Mouse (Mus musculus): ENCODE data around the gene Mapkapk3. TPM values are rescaled to one million over a fixed set of nuclear protein-coding genes. Genes with fewer than 3 reads are reported as not detected.
A peak's percentile ranks its signal among the peaks of the same experiment; 100 is the strongest.

Gene Mapkapk3
- polyA plus RNA-seq, 1 experiment, result 17.5 TPM

DNA sequence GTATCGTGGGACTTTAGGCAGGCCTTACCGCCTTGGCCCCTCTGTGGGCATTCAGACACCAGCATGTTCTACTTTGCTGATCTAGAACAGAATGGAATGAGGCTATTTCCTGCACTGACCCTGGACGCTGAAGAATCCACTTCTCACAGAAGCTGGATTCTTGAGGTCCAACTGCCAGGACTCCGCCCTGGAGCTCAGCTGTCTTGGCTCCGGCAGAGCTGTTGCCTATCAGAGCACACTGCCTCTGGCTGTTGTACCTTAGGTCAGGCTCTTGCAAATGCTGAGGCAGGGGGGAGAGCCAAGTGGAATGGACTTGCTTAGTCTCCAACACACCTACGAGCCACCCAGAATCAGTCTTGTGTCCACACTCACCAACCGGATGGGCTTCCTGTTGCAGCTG is 36.2 kb upstream of the Mapkapk3 start:
- no peak overlapping the region for H3K4me3 ChIP-seq (ENCODE audit: insufficient read depth, low read length)
- no peak overlapping the region for H3K27ac ChIP-seq (ENCODE audit: insufficient read depth, low read length)
- TF ChIP-seq POLR2A (IDR thresholded peaks at IDR 0.05; ENCODE audit: low read depth, low read length) (no peak), CTCF (IDR thresholded peaks at IDR 0.05; ENCODE audit: borderline replicate concordance, insufficient read depth, low read length) (no peak)

GRCm38 (mm10) chr9:107324799-107325561 is 35.3 kb upstream of the Mapkapk3 start:
- Histone ChIP-seq H3K4me3 (ENCODE audit: insufficient read depth, low read length) (no peak overlapping the region), H3K4me1 (ENCODE audit: control insufficient read depth, insufficient read depth, low read length) (no peaks in the 10 kb centered on the region), H3K27ac (ENCODE audit: insufficient read depth, low read length) (no peak overlapping the region)
- no peak for TF ChIP-seq CTCF (IDR thresholded peaks at IDR 0.05; ENCODE audit: borderline replicate concordance, insufficient read depth, low read length)

More for the DNA sequence above, 36.2 kb upstream of the Mapkapk3 start:
- H3K4me1 ChIP-seq (ENCODE audit: control insufficient read depth, insufficient read depth, low read length), result no peaks in the 10 kb centered on the region

DNA sequence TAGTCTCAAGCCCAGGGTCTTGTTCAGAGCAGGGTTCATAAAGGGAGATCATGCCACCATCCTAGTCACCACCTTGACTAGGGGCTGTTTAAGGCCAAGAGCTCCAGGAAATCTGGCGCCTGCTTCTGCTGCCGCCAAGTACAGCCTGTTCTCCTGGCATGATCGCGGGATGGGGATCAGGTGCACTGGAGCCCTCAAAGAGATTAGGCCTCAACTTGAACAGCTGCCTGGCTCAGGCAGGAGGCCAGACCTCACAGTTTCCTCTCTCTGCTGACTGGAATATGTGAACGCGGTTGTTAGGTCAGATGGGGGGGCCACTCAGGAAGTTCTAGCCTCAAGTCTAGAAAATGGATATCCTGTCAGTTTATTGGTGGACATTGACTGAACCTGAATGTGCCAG is 33.9 kb upstream of the Mapkapk3 start:
- Histone ChIP-seq H3K4me1 (ENCODE audit: control insufficient read depth, insufficient read depth, low read length) (no peaks in the 10 kb centered on the region), H3K4me3 (ENCODE audit: insufficient read depth, low read length) (no peak overlapping the region), H3K27ac (ENCODE audit: insufficient read depth, low read length) (no peak overlapping the region)
- TF ChIP-seq CTCF (IDR thresholded peaks at IDR 0.05; ENCODE audit: borderline replicate concordance, insufficient read depth, low read length), result no peak
- TF ChIP-seq POLR2A (IDR thresholded peaks at IDR 0.05; ENCODE audit: low read depth, low read length), result no peak

DNA sequence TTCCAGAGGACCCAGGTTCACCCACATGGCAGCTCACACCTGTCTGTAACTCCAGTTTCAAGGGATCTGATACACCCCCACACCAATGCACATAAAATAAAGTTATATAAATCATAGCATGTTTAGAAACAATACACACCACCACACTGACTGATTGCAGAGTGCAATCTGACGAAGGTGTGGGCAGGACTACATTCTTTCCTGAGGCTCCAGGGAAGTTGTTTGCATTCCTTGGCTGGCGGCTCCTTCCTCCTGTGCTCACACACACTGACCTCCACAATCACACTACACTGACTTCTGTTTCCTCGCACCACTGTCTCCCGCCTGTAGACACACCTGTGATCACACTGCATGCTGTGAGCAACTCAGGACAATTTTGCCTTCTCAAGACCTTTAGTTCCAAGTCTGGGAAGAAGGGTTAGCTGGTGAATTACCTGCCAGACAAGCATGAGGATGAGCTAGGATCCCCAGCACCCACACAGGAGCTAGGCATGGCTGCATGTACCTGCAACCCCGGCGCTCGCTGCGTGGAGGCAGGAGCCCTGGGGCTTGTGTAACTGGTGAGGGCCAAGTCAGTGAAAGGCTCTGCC is 32.9 kb upstream of the Mapkapk3 start:
- Histone ChIP-seq H3K27ac (ENCODE audit: insufficient read depth, low read length) (no peak overlapping the region), H3K4me1 (ENCODE audit: control insufficient read depth, insufficient read depth, low read length) (no peaks in the 10 kb centered on the region), H3K4me3 (ENCODE audit: insufficient read depth, low read length) (no peak overlapping the region)
- TF ChIP-seq CTCF (IDR thresholded peaks at IDR 0.05; ENCODE audit: borderline replicate concordance, insufficient read depth, low read length) (no peak), POLR2A (IDR thresholded peaks at IDR 0.05; ENCODE audit: low read depth, low read length) (no peak)

DNA sequence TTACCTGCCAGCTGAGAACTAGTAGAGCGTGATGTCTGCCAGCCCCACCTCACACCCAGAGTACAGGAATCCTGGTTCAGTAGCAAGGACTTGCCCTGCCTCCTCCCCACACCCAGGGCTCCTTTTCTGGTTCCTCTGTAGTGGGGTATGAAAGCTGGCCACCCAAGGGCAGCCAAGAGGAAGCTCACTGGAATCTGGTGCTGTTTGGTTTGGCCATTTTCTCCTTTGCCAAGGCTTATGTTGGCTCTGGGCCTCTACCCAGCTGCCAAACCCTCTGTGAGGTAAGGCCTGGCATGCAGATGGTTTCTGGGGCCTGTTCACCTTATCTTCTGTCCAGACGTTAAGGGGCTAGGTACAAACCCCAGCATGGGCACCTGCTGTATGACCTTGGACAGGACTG is 26.1 kb upstream of the Mapkapk3 start:
- TF ChIP-seq POLR2A (IDR thresholded peaks at IDR 0.05; ENCODE audit: low read depth, low read length), result no peak
- no peak for TF ChIP-seq CTCF (IDR thresholded peaks at IDR 0.05; ENCODE audit: borderline replicate concordance, insufficient read depth, low read length)
- H3K4me1 ChIP-seq (ENCODE audit: control insufficient read depth, insufficient read depth, low read length), result peaks cover 8% of the 10 kb centered on the region; the same call in 1 of the 2 replicates
- no peak overlapping the region for H3K4me3 ChIP-seq (ENCODE audit: insufficient read depth, low read length)
- no peak overlapping the region for H3K27ac ChIP-seq (ENCODE audit: insufficient read depth, low read length)

GRCm38 (mm10) chr9:107313926-107314325 is 24.2 kb upstream of the Mapkapk3 start:
- no peak overlapping the region for H3K27ac ChIP-seq (ENCODE audit: insufficient read depth, low read length)
- no peak overlapping the region for H3K4me3 ChIP-seq (ENCODE audit: insufficient read depth, low read length)
- peaks cover 8% of the 10 kb centered on the region; the same call in 1 of the 2 replicates for H3K4me1 ChIP-seq (ENCODE audit: control insufficient read depth, insufficient read depth, low read length)
- TF ChIP-seq POLR2A (IDR thresholded peaks at IDR 0.05; ENCODE audit: low read depth, low read length) (no peak), CTCF (IDR thresholded peaks at IDR 0.05; ENCODE audit: borderline replicate concordance, insufficient read depth, low read length) (no peak)

GRCm38 (mm10) chr9:107312811-107313584 is 23.3 kb upstream of the Mapkapk3 start:
- Histone ChIP-seq H3K4me3 (ENCODE audit: insufficient read depth, low read length) (no peak overlapping the region), H3K4me1 (ENCODE audit: control insufficient read depth, insufficient read depth, low read length) (peaks cover 8% of the 10 kb centered on the region; the same call in 1 of the 2 replicates), H3K27ac (ENCODE audit: insufficient read depth, low read length) (peak overlapping the region; percentile 32)
- no peak for TF ChIP-seq POLR2A (IDR thresholded peaks at IDR 0.05; ENCODE audit: low read depth, low read length)
- TF ChIP-seq CTCF (IDR thresholded peaks at IDR 0.05; ENCODE audit: borderline replicate concordance, insufficient read depth, low read length), result no peak

DNA sequence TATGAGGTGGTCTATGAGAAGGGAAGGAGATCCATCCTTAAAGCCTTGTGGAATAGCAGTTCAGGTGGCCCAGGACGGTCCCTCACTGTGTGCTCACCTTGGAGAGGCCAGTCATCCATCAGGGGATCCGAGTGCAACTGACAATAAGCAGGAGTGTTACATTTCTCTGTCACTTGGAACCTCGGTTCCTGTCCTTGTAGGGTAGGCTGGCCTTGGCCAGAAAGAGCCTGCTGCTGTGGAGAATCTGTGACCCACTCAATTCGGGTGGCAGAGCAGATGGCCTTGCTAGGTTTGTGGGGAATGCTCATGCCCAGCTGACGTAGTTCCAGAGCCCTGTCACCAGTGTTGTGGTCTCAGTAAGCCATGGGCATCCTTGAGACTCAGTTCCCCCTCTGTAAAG is 19.9 kb upstream of the Mapkapk3 start:
- Histone ChIP-seq H3K27ac (ENCODE audit: insufficient read depth, low read length) (no peak overlapping the region), H3K4me1 (ENCODE audit: control insufficient read depth, insufficient read depth, low read length) (peaks cover 8% of the 10 kb centered on the region; the same call in 1 of the 2 replicates), H3K4me3 (ENCODE audit: insufficient read depth, low read length) (no peak overlapping the region)
- TF ChIP-seq POLR2A (IDR thresholded peaks at IDR 0.05; ENCODE audit: low read depth, low read length) (no peak), CTCF (IDR thresholded peaks at IDR 0.05; ENCODE audit: borderline replicate concordance, insufficient read depth, low read length) (no peak)

DNA sequence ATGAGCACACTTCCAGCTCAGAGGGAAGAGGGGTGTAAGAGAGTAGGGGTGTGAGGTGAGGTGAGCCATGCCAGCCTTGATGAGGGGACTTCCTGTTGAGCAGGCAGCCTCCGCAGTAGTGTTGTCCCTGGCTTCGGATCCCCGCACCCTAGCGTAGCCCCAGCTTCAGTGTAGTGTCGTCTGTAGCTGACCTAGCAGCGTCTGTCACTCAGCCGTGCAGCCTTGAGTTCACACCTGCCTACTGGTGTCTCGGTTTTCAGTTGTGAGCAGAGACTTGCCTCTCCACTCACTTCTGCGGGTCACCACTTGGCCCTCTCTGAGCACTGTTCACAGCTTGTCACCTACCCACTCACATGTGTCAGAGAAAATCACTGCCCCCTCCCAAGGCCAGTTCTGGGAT is 19.5 kb upstream of the Mapkapk3 start:
- Histone ChIP-seq H3K4me3 (ENCODE audit: insufficient read depth, low read length) (no peak overlapping the region), H3K4me1 (ENCODE audit: control insufficient read depth, insufficient read depth, low read length) (peaks cover 8% of the 10 kb centered on the region; the same call in 1 of the 2 replicates), H3K27ac (ENCODE audit: insufficient read depth, low read length) (no peak overlapping the region)
- no peak for TF ChIP-seq POLR2A (IDR thresholded peaks at IDR 0.05; ENCODE audit: low read depth, low read length)
- no peak for TF ChIP-seq CTCF (IDR thresholded peaks at IDR 0.05; ENCODE audit: borderline replicate concordance, insufficient read depth, low read length)
